Mouse (Mus musculus) megakaryocyte, embryonic 14.5 days (primary cell): ENCODE measurements around the gene Lrrc56.

Experiments
- FLI1 ChIP-seq: IDR thresholded peaks from 2 replicates; pipeline ENCODE4 v1.6.1; 2012; ENCODE audit warnings: low read length, inconsistent platforms, mixed read lengths
- GATA1 ChIP-seq: IDR thresholded peaks from 3 replicates; pipeline ENCODE4 v1.6.1; 2012; ENCODE audit warnings: mixed read lengths, low read length, inconsistent platforms, borderline replicate concordance

- TF ChIP-seq GATA1 (no peak), FLI1 (no peak)
Measured at GRCm38 (mm10) chr7:141218141-141218540, 24.2 kb downstream of the Lrrc56 start.
